Mouse (Mus musculus): ENCODE measurements at regions not wholly inside any gene's neighbourhood (a gene's known extent, or its start where the extent isn't known, plus 50 kb on each side); places are given as distances from the start of the nearest gene placed in this dataset.

DNA sequence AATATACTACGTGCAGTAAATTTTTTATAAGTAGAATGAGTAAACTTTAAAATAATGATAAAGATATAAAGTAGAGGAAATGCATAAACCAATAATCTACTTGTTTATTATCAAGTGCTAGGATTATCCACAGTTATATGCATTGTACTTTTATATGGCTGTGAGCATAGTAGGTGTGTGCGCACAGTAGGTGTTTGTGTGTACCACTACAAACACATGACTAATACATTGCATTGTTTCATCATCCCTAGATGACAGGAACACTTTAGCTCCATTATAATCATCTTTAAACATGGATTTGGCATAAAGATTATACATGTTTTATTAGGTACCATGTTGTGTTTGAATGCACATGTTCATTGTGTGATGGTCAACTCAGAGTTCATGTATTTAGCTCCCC lies 124.7 kb upstream of the Vldlr start:
- TF ChIP-seq CTCF (IDR thresholded peaks at IDR 0.05; ENCODE audit: low read depth), result no peak

DNA sequence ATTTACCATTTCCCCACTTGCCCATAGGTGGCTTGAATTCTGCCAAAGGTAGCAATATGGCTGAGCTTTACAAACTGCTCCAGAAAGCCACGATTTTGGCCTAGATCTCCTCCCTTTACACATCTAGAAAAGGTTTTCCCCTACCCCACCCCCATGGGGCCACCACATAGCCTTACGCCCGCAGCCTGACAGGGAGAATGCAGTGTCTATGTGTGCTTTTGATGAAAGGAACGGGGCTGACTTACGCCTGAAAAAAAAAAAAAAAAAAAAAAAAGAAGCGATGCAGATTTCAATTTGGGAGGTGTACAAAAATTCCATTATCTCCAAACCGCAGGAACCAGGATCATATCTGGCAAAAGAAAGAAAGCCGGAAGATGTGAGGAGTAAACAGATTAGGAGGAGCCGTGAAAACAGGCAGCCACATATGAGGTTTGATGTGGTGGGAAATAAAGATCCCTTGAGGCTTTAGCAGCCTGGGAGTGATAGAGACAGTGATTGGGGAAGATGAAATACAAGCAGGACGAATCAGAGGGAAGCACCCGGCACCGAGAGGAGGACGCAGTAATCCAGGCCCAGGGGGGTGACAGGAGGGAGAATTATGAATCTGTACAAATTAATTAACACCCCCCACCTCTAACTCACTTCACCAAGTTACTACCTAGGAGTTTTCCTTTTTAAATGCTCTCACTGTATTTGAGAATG lies 121.4 kb upstream of the Vldlr start:
- Histone ChIP-seq H3K9ac (replicated peaks; ENCODE audit: low read length) (no peak overlapping the region), H3K4me2 (ENCODE audit: low read depth, low read length) (0 out of 2 replicates have a peak overlapping the region, but pooled peaks have one; percentile 5), H3K27me3 (ENCODE audit: insufficient read depth, low read length) (no peaks in the 10 kb centered on the region), H3K9me3 (ENCODE audit: low read length) (no peaks in the 10 kb centered on the region), H3K4me1 (ENCODE audit: insufficient read depth, low read length) (no peaks in the 10 kb centered on the region), H3K4me3 (ENCODE audit: low read length) (no peak overlapping the region), H3K27ac (no peak overlapping the region), H3K36me3 (ENCODE audit: insufficient read depth, low read length) (no peaks in the 10 kb centered on the region)
- TF ChIP-seq CTCF (IDR thresholded peaks at IDR 0.05; ENCODE audit: low read depth), result no peak
- peak; percentile 20 for DNase-seq (ENCODE audit: low spot score)
- 46% methylated on average over 13 of the region's 13 CpGs for WGBS
- peak; percentile 59; the same call in 1 of the 2 replicates for ATAC-seq

More for the DNA sequence above, 124.7 kb upstream of the Vldlr start:
- H3K4me2 ChIP-seq (ENCODE audit: low read depth, low read length), result no peak overlapping the region
- no peak overlapping the region for H3K9ac ChIP-seq (replicated peaks; ENCODE audit: low read length)
- H3K4me3 ChIP-seq (ENCODE audit: low read length), result no peak overlapping the region
- H3K36me3 ChIP-seq (ENCODE audit: insufficient read depth, low read length), result no peaks in the 10 kb centered on the region
- no peaks in the 10 kb centered on the region for H3K4me1 ChIP-seq (ENCODE audit: insufficient read depth, low read length)
- DNase-seq (ENCODE audit: low spot score) (no peak), ATAC-seq (no peak)
- WGBS, result 92% methylated on average over 2 of the region's 2 CpGs
- H3K27me3 ChIP-seq (ENCODE audit: insufficient read depth, low read length), result no peaks in the 10 kb centered on the region
- H3K27ac ChIP-seq, result no peak overlapping the region
- no peaks in the 10 kb centered on the region for H3K9me3 ChIP-seq (ENCODE audit: low read length)

DNA sequence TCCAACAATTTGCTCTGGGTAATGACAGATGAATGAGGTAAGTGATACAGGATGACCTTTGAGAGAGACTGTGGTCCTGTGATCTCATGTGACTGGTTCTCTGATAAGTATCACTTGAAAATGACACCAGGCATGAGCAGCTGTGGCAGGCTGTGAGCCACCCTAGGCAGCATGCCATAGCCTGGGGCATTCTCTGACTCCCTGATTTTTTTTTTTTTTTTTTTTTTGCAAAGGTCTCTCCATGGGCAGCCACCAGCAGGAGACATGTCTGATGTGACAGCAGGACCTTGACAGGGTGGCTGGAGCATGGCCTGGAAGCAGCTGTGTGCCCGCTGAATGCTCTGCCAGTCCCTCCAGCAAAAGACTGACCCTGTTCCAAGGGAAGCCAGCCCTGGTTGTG lies 116.4 kb upstream of the Vldlr start:
- H3K4me1 ChIP-seq (ENCODE audit: insufficient read depth, low read length), result no peaks in the 10 kb centered on the region
- ATAC-seq (0 out of 2 replicates have a peak, but pooled peaks have one; percentile 55), DNase-seq (ENCODE audit: low spot score) (peak; percentile 24)
- H3K9me3 ChIP-seq (ENCODE audit: low read length), result no peaks in the 10 kb centered on the region
- no peak for TF ChIP-seq CTCF (IDR thresholded peaks at IDR 0.05; ENCODE audit: low read depth)
- no peak overlapping the region for H3K9ac ChIP-seq (replicated peaks; ENCODE audit: low read length)
- no peak overlapping the region for H3K27ac ChIP-seq
- no peaks in the 10 kb centered on the region for H3K27me3 ChIP-seq (ENCODE audit: insufficient read depth, low read length)
- WGBS, result 57% methylated on average over 1 of the region's 1 CpGs
- no peaks in the 10 kb centered on the region for H3K36me3 ChIP-seq (ENCODE audit: insufficient read depth, low read length)
- no peak overlapping the region for H3K4me2 ChIP-seq (ENCODE audit: low read depth, low read length)
- no peak overlapping the region for H3K4me3 ChIP-seq (ENCODE audit: low read length)

DNA sequence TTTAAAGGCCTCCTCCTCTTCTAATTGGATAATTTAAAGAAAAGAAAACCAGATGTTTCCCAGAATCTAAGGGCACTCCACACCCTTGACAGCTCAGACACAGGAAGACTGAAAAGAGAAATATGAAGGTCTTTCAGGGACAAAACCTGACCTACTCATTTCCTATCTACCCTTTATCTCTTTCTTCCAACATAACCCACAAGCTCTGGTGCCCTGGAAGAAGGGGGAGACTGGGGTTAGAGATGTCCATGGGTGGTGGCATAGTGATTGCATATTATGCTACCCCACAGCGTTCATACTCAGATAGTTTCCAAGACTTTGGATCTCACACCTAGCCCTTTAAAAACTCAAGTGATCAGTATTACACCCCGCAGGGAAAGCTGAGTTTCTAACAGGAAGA lies 105.8 kb upstream of the Vldlr start:
- Histone ChIP-seq H3K4me1 (ENCODE audit: insufficient read depth, low read length) (no peaks in the 10 kb centered on the region), H3K4me3 (ENCODE audit: low read length) (no peak overlapping the region), H3K9me3 (ENCODE audit: low read length) (no peaks in the 10 kb centered on the region), H3K27ac (no peak overlapping the region), H3K9ac (replicated peaks; ENCODE audit: low read length) (no peak overlapping the region), H3K4me2 (ENCODE audit: low read depth, low read length) (no peak overlapping the region), H3K27me3 (ENCODE audit: insufficient read depth, low read length) (no peaks in the 10 kb centered on the region), H3K36me3 (ENCODE audit: insufficient read depth, low read length) (no peaks in the 10 kb centered on the region)
- no peak for TF ChIP-seq CTCF (IDR thresholded peaks at IDR 0.05; ENCODE audit: low read depth)
- ATAC-seq (no peak), DNase-seq (ENCODE audit: low spot score) (no peak)
- WGBS, result 89% methylated on average over 2 of the region's 2 CpGs

DNA sequence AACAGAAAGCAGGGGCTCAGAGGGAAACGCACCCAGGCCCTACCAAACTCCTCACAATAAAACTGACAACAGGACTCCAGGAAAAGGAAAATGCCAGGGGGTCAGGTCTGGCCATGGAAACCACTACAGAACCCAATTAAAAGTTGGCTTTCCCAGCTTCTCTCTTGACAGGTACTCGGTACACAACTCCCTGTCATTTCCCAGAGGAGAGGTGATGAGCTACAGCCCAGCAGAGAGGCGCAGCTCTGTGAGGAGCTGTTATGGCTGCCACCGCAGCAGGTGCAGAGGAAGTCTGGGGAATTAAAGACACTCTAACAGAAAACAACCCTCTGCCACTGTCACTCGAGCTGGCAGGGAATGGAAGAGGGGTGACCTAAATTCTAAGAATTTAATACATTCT lies 95.4 kb upstream of the Vldlr start:
- Histone ChIP-seq H3K4me1 (ENCODE audit: insufficient read depth, low read length) (no peaks in the 10 kb centered on the region), H3K4me2 (ENCODE audit: low read depth, low read length) (no peak overlapping the region), H3K4me3 (ENCODE audit: low read length) (no peak overlapping the region), H3K36me3 (ENCODE audit: insufficient read depth, low read length) (no peaks in the 10 kb centered on the region), H3K9me3 (ENCODE audit: low read length) (no peaks in the 10 kb centered on the region), H3K9ac (replicated peaks; ENCODE audit: low read length) (no peak overlapping the region), H3K27ac (no peak overlapping the region), H3K27me3 (ENCODE audit: insufficient read depth, low read length) (no peaks in the 10 kb centered on the region)
- ATAC-seq (no peak), DNase-seq (ENCODE audit: low spot score) (no peak)
- no peak for TF ChIP-seq CTCF (IDR thresholded peaks at IDR 0.05; ENCODE audit: low read depth)
- 46% methylated on average over 5 of the region's 5 CpGs for WGBS

DNA sequence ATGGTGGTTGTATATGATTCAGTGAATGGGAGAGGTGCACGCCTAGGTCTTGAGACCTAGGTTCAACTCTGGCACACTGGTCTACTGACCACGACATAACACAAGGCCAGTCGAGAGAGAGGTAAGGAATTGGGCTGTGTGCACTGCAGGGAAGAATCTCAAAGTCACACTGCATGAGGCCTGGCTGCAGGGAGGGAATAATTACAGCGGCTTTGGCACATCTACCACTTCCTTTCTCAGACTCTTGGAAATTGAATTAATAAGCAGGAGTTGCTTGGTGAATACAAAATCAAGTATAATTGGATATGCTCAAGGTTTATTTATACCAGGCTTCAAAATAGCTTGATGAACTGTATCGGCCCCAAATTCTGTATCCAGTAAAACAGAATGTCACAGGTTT lies 93.9 kb upstream of the Vldlr start:
- Histone ChIP-seq H3K9ac (replicated peaks; ENCODE audit: low read length) (no peak overlapping the region), H3K9me3 (ENCODE audit: low read length) (no peaks in the 10 kb centered on the region), H3K27me3 (ENCODE audit: insufficient read depth, low read length) (no peaks in the 10 kb centered on the region), H3K27ac (no peak overlapping the region), H3K4me3 (ENCODE audit: low read length) (no peak overlapping the region), H3K36me3 (ENCODE audit: insufficient read depth, low read length) (no peaks in the 10 kb centered on the region), H3K4me1 (ENCODE audit: insufficient read depth, low read length) (no peaks in the 10 kb centered on the region), H3K4me2 (ENCODE audit: low read depth, low read length) (no peak overlapping the region)
- 44% methylated on average over 5 of the region's 5 CpGs for WGBS
- no peak for TF ChIP-seq CTCF (IDR thresholded peaks at IDR 0.05; ENCODE audit: low read depth)
- DNase-seq (ENCODE audit: low spot score), result no peak
- ATAC-seq, result no peak

DNA sequence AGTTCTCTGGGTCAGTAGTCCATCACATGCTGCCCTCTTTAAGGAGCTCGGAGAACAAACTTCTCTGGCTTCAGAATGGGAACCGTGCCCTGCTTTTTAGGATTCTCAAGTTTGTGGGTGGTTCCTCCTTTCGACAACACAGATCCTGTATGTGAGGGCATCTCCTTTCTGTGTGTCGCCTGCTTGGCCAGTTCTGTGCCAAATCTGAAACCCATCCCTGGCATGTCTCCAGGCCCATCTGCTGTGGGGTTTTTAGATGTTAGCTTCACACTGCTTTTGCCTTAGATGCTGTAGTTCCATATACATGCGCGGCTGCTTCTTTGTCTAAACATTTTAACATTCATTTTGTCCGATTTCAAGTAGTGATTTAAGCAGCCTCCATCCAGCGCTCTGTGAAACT lies 93.0 kb upstream of the Vldlr start:
- TF ChIP-seq CTCF (IDR thresholded peaks at IDR 0.05; ENCODE audit: low read depth), result no peak
- no peak overlapping the region for H3K9ac ChIP-seq (replicated peaks; ENCODE audit: low read length)
- H3K9me3 ChIP-seq (ENCODE audit: low read length), result no peaks in the 10 kb centered on the region
- WGBS, result 41% methylated on average over 8 of the region's 8 CpGs
- DNase-seq (ENCODE audit: low spot score), result peak; percentile 81
- H3K36me3 ChIP-seq (ENCODE audit: insufficient read depth, low read length), result no peaks in the 10 kb centered on the region
- 0 out of 2 replicates have a peak overlapping the region, but pooled peaks have one; percentile 29 for H3K4me2 ChIP-seq (ENCODE audit: low read depth, low read length)
- H3K4me3 ChIP-seq (ENCODE audit: low read length), result no peak overlapping the region
- ATAC-seq, result peak; percentile 73
- H3K27me3 ChIP-seq (ENCODE audit: insufficient read depth, low read length), result no peaks in the 10 kb centered on the region
- peak overlapping the region; percentile 55; the same call in 1 of the 2 replicates for H3K27ac ChIP-seq
- H3K4me1 ChIP-seq (ENCODE audit: insufficient read depth, low read length), result no peaks in the 10 kb centered on the region
